Mouse (Mus musculus) large intestine, adult 2 months (tissue): Measurements from ENCODE around the gene Minos1. TPM values are rescaled to one million over a fixed set of nuclear protein-coding genes. Genes with fewer than 3 reads are reported as not detected.

Experiments
- DNase-seq: peaks from one replicate; pipeline ENCODE4 v3.0.0-alpha.2; 2012; ENCODE audit warnings: low read depth, low spot score
- WGBS: fragments of 180-500 bp; shearing (Covaris S2); methylation state at CpG from one replicate; pipeline ENCODE4 v1.1.7; 2018; 5-methylcytosine and 5-hydroxymethylcytosine counted together
- polyA plus RNA-seq: library from polyadenylated mRNA; depleted of rRNA; stranded (reverse); fragments of >200 nt; gene quantifications from 2 replicates; pipeline ENCODE4 v1.2.3, GENCODE M21; 2012; rRNA removed

Gene Minos1
- polyA plus RNA-seq, result 81.8 and 87.9 TPM in 2 replicates

DNA sequence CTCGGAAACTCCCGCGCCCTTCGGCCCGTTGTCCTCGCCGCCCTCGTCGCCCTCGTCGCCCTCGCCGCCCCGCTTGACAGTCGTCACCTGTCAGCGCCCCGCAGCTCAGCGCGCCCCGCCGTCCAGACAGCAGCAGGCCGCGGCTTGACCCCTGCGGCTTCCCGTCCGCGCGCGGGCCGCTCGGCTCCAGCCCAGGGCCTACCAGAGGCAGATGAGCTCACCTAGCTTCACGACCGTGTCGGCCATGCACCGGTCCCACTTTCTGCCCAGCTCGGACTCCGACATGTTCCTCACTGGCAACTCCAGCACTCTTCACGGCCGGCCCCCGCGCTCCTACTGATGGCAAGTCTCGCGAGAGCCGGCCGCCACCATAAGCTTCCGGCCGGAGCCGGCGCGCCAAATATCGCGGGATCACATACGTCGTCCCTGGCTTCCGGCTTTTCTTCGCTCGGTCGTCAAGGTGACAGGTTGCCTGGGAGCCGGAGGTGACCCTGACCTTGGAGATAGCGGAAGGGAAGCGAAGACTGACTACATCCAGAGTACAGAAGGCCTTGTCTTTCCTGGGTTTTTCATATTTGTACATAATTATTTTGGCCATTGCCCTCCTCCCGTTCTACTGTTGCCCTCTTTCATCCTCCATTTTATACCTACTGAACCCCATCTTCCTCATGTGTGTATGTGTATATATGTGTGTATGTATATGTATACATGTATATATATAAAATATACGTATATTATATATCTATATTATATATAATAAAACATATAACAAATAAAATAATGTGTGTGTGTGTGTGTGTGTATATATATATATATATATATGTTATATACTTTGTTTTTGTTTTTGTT is at the start of gene Minos1:
TSS of gene Minos1 (minus strand) at position 413 of the 849 bp plus-strand sequence.
- WGBS, result under 1% methylated on average over 63 of the region's 63 CpGs
- peak; percentile 98 for DNase-seq

DNA sequence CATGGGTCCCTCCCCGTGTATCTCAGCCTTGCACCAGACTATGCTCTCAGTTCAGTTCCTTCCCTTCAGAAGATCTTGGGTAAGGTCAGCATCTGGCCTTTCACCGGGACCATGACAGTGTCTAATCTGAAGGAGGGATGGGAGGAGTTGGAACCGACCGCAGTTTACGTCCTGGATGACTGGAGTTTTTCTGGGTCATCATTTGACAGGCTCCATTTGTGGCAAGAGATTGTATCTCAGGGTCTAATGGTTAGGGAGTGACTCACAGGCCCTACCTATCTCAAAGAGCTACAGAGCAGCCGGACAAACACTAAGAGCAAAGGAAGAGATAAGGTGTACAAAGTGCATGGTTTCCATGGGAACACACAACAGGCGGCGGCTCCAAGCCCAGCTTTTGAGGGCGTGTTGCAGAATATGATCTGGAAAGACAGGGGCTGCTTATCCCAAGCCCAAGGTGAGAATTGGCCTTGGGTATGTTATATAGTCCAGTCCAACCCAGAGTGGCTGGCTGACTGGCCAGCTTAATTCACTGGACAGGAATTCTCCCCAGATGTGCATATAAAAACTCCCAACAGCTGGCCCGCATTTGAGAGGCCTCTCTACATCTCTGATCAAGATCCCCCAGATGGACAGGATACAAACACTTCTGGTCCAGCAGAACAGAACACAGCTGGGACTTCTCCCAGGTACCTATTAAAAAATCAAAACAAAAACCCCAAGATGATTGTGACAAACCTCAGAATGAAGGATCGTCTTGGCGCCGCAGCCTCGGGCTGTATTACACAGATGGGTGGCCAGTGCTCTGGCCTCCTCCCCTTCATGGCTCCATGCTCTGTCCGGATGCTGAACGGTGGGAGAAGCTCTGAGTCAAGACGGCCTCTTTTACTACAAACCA is 49.1 kb upstream of the Minos1 start:
- WGBS, result 28% methylated on average over 17 of the region's 17 CpGs
- peak; percentile 84 for DNase-seq

DNA sequence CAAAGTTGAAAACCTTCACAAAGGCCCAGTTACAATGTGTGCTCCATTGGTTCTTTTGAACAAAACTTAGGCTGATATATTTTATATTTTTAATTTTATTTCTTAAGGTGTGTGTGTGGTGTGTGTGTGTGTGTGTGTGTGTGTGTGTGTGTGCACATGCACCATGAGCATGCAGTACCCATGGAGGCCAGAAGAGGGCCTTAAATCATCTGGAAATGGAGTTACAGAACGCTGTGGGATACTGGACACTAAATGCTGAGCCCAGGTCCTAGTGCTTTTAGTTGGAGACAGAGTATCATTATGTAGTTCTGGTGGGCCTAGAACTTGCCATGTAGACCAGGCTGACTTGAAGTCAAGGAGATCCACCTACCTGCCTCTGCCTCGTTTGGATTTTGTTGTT is 48.3 kb upstream of the Minos1 start:
- WGBS, result 81% methylated on average over 2 of the region's 2 CpGs
- no peak for DNase-seq

DNA sequence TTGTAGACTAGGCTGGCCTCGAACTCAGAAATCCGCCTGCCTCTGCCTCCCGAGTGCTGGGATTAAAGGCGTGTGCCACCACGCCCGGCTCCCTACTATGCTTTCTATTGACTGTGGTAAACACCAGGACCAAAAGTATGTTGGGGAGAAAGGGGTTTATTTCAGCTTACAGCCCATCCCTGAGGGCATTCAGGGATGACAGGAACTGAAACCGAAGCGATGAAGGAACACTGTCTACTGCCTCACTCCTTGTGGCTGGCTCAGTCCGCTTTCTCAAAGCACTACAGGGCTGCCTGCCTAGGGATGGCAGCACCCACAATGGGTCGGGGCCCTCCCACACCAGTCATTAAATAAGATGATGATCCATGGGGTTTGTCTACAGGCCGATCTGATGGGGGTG is 47.5 kb upstream of the Minos1 start:
- no peak for DNase-seq
- WGBS, result 92% methylated on average over 11 of the region's 11 CpGs

DNA sequence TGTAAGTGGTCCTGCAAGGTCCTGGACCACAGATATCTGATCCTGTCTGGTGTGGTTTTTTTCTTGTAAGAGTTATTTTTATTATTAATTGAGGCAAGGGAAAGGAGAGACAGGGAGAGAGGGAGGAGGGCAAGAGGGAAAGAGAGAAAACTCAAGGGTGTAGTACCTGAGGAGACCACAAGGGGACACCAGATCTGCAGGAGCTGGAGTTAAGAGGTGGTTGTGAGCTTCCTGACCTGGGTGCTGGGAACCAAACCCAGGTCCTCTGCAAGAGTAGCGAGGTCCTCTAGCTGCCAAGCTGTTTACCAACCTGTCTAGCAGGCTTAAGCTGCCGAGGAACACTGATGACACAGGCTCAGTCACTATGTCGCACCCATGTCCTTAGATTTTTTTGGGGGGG is 47.0 kb upstream of the Minos1 start:
- 99% methylated on average over 3 of the region's 3 CpGs for WGBS

DNA sequence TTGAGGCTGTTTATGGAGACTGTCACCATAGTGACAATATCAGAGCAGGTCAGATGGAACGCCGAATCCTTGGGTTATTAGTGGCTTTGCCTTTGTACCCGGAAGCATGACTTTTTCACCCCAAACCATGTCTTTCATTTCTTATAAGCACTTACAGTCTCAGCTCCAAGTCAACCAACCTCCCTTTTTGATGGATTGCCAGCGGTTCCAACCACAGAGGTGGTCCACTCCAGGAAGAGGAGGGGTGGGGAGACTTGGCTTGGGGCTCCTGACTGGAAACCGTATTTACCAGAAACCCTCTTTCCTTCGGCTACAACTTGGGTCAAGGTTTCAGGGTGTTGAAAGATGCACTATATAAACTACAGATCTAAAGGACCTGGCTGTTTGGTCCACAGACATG is 45.1 kb upstream of the Minos1 start:
- 38% methylated on average over 6 of the region's 6 CpGs for WGBS
- DNase-seq, result no peak

More for the DNA sequence above, 47.0 kb upstream of the Minos1 start:
- DNase-seq, result no peak

DNA sequence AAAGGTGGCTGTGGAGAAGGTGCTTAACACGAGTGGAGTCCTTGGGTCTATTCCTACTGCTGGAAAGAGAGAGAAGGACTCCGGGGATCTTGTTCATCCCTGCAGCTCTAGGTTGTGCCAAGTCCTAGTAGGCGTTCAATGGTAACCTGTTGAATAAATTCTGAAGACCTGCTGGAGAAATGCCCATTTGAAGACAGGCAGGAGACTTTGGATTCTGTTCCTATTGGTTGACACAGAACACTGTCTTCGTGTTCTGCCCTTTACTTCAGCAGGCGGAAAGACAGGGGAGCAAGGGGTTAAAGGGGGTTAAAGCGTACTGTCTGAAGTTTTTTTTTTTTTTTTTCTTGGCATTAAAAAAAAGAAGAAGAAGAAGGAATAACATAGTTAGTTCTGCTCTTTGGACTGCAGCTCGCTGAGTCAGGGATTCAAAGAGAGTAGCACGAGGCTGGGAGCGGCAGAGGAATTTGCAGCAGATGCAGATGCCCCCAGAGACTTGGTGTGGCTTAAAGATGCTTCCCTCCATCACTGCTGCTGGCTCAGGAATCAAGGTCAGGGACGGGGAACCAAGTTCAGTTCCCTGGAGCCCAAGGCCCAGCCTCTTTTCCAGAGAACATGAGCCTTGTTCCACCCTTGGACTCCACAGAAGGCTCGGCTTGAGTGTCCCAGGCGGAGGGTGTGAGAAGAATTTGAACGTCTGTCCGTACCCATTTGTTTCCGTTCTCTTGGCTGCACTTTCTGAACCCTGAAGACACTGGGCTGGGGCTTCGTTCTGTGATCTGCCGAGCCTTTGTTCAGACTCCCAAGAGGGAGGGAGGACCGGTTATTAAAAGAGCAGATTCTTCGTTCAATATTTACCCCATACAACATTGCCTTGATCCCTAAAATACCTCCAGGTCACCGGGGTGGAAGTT is 44.4 kb upstream of the Minos1 start:
- DNase-seq, result no peak
- 33% methylated on average over 20 of the region's 20 CpGs for WGBS

DNA sequence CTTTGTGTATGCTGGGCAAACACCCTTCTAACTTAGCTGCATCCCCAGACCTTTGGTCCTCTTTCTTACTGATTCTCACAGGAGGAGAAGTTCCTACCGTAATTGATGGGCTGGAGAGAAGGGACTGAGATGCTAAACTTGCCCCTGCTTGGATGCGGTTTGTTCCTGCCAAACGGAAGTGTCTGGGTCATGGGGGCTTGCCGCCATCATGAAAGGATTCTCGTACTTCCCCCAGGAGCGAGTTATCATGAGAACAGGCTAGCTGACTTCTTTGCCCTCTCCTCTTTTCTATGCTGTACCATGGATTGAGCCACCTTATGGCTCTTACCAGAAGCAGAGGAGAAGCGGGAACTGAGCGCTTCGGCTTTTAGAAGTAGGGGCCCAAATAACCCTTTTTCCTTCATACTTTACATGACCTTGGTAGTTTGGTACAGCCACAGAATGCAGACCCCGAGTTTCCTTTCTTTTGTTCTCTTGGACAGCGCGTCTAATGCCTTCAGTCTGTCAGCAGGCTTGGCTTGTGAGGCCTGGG is 38.9 kb upstream of the Minos1 start:
- no peak for DNase-seq
- 86% methylated on average over 12 of the region's 12 CpGs for WGBS

DNA sequence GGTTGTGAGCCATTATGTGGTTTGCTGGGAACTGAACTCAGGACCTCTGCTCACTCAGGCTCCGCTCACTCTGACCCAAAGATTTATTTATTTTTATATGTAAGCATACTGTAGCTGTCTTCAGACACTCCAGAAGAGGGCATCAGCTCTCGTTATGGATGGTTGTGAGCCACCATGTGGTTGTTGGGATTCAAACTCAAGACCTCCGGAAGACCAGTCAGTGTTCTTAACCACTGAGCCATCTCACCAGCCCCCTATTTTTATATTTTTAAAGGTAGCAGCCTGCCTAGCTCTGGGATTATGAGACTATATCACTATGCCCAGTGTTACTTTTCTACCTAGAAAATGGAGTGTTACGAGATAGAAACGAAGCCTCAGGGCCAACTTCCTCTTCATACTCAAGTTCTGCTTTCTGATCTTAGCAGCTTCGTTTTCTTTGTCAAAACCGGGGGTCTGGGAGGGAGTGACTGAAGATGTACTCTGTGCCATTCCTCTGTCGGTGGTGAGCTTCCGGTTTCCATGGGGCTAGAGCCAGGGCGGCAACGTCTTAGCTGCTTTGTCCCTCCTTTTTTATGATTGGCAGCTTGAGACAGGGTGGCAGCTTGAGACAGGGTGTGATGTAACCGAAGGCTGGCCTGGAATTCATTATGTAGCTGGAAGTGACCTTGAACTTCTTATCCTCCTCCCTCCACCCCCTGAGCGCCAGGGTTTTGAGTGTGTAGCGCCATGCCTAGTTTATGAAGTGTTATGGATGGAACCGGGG is 38.3 kb upstream of the Minos1 start:
- no peak for DNase-seq
- 55% methylated on average over 15 of the region's 15 CpGs for WGBS

DNA sequence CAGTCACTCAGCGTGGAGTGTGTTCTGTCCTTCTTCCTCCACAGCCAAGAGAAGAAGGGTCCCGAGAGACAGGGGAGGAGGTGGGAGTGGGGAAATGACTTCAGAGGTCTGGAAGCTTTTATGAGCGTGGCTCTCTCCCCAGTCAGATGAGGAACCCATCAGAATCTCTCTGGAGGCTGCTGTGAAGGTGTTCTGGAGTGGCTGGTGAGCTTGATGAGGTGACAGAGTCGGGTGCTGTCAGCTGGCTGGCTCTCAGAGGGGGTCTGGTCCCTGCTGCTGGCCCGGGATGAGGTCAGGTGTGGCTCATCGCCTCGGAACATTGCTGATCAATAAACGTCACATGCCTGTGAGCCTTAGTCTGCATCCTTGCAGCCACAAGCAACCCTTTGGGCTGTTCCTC is 36.2 kb upstream of the Minos1 start:
- no peak for DNase-seq
- 80% methylated on average over 8 of the region's 8 CpGs for WGBS

DNA sequence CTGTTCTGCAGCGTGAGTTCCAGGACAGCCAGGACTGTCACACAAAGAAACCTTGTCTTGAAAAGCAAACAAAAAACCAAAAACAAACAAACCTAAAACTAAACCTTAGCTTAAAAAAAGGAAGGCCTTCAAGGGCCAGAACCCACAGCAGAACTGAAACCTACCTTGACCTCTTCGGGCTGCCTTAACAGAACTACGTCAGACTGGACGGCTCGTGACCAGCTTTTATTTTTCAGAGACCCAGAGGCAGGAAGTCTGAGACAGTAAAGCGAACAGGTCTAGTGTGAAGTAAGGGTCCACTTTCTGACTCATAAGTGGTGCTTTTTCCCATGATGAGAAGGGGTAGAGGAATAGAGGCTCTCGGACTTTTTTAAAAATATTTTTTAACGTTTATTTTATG is 35.3 kb upstream of the Minos1 start:
- 75% methylated on average over 8 of the region's 8 CpGs for WGBS
- DNase-seq, result no peak

DNA sequence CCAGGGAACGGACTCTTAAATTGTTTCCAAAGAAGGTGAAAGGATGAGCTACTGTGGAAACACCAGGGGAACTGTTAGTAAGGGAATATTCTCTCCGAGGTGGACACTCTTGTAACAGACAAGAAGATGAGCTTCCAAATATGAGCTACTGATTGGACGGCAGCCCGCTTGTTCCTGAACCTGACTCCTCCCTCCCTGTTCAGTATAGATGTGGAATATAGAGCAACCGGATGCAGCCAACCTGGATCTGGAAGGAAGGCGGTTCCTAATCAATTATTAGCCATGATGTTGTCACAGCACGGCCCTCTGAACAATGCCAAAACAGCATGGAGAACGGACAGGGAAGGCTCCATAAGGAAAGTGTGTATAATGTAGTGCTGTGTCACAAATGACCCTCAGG is 34.3 kb upstream of the Minos1 start:
- no peak for DNase-seq
- 76% methylated on average over 8 of the region's 8 CpGs for WGBS

DNA sequence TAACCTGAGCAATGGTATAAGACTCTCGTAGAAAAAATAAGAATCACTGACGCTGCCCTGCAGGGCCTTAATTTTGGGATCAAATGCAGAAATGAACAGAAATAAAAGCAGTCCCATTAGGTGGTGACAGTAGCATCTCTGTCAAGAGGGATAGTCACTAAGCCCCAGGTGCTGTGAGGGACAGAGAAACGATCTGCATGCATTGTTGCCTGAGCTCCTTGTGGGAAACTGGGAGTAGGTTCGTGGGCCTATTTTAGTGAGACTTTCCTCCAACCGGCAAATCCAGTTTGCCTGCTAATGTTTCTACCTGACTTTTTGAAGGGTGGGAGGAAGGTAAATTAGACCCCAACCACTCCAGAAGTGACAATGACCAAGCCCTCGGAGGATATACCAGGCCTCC is 33.2 kb upstream of the Minos1 start:
- WGBS, result 89% methylated on average over 6 of the region's 6 CpGs

DNA sequence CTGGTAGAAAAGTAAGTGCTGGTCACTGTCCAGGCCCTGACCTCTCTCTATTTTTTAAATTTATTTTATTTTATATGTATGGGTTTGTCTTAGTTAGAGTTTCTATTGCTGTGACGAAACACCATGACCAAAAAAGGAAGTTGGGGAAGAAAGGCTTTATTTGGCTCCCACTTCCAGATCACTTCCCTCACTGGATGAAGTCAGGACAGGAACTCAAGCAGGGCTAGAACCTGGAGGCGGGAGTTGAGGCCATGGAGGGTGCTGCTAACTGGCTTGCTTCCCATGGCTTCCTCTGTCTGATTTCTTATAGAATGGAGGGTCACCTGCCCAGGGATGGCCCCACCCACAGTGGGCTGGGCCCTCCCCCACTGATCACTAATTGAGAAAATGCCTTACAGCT is 30.2 kb upstream of the Minos1 start:
- no peak for DNase-seq
- WGBS, result 79% methylated on average over 2 of the region's 2 CpGs

More for the DNA sequence above, 33.2 kb upstream of the Minos1 start:
- DNase-seq, result no peak

DNA sequence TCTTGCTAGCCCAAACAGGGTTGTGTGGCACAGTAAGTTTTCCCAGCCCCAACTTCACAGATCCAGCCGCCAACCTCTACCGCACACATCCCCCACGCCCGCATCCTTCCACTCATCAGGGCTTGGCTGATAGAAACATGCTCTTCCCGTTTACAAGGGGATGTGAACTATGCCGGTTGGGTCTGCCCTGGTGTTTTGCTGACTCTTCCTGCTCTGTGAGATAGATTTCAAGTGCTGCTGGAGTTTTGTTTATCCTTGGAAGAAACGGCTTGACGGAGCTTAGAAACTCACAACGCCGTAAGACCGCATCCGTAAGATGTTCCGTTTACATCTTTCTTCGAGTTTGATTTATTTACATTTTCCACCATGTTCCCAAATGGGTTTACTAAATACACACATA is 27.4 kb upstream of the Minos1 start:
- DNase-seq, result no peak
- 59% methylated on average over 14 of the region's 14 CpGs for WGBS

DNA sequence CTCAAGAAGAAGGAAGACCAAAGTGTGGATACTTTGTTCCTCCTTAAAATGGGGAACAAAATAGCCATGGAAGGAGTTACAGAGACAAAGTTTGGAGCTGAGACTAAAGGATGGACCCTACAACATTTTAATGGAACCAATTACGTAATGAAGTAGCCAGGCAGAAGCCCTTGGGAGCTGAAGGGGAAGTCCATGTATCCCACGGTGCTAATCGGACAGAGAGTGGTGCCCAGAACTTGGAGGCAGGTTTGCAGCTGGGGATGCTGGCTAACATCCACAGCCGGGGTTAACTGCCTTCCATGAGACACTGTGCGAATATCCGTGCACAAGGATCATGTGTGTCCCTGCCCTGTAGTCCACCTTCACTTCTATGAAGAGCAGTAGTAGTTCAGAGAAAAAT is 25.6 kb upstream of the Minos1 start:
- DNase-seq, result no peak
- WGBS, result 82% methylated on average over 6 of the region's 6 CpGs

DNA sequence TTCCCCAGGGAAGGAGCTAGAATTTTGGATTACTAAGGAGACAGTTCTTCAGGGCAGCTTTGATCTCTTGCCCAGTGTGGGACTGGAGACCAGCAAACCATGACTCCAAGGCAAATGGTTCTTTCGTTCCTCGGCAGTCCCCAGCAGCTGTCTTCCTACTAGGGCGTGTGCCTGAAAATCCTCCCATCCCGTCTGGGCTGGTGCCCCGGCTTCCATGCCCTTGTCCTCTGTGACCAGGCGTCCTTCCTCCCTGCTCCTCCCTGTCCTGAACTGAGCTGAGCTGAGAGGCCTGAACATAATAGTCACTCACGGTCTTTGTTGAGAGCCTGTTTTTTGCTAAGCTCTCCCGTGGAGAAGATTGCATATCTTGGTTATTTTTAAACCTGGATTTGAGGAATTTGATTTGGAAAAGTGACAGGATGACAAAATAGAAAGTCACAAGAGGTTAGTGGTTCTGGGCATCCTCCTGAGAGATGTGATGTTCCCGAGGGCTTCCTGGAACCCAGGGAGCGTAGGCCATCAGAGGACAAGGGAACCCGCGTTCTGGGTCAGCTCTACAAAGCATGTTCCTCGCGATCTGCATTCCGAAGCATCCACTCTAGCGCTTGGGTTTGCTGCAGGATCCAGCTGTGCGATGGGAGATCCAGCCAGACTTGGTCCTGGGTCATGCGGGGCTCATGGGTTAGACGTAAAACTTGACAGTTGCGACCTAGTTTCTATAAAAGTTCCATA is 23.8 kb upstream of the Minos1 start:
- 55% methylated on average over 20 of the region's 20 CpGs for WGBS

DNA sequence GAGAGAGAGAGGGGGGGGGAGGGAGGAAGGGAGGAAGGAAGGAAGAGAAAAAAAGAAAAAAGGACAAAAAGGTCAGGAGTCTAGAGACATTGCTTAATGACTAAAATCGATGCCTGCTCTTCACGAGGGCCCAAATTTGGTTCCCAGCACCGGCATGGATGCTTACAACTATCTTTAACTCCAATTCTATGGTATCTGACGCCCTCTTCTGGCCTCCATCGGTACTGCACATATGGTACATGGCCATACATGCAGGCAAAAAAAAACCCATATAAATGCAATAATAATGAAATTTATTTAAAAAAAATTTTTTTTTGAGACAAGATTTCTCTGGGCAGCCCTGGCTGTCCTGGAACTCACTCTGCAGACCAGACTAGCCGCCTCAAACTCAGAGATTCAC is 20.5 kb upstream of the Minos1 start:
- DNase-seq, result no peak
- WGBS, result 73% methylated on average over 6 of the region's 6 CpGs

More for the DNA sequence above, 23.8 kb upstream of the Minos1 start:
- no peak for DNase-seq
